Comparison of ENCODE assay signal across 11 mouse cellular contexts in the genomic region with DNA sequence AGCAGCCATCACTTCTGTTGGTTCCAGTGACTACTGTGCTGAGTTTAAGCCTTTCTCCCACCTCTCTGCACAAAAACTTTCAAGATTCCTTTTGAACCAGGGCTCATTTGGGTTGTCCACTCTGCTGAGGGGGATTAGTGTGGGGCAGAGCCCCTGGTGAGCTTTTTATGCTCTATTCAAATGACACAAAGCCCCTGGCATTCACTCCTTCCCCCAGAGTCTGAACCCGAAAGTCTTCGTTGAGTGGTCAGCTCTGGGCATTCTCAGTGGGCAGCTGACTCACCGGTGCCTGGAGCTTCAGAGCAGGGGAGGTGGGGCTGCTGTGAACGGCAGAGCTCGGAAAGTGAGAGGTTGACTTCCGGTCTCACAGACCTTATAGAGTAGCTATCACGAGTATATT. TPM values are rescaled to one million over a fixed set of nuclear protein-coding genes. Genes with fewer than 3 reads are reported as not detected.
DNase-seq lines count a peak whose midpoint lies in the region; ATAC-seq lines count a peak whose summit lies in the region.
"Had no signal": no experiment of that assay in that cellular context is flagged by ENCODE, and none has a peak within 500 bp of the region (broad histone marks: within the 10 kb centered on the region; RNA-seq: fewer than 3 reads in every experiment).

No protein-coding gene starts in this region.

- no peaks in the 10 kb centered on the region for H3K27me3 ChIP-seq in neural tube, embryonic 11.5 days (ENCODE audit: control insufficient read depth, insufficient read depth, low read length)
- H3K27me3 ChIP-seq in neural tube, embryonic 15.5 days (replicated peaks): no peaks in the 10 kb centered on the region
- no peaks in the 10 kb centered on the region for H3K27me3 ChIP-seq in embryonic facial prominence, embryonic 11.5 days (ENCODE audit: control insufficient read depth, insufficient read depth, low read length)
- no peaks in the 10 kb centered on the region for H3K27me3 ChIP-seq in hindbrain, embryonic 16.5 days (replicated peaks; ENCODE audit: control insufficient read depth, insufficient read depth, low read length)

- H3K9me3 ChIP-seq in neural tube, embryonic 11.5 days (ENCODE audit: control insufficient read depth, low read length): no peaks in the 10 kb centered on the region
- no peaks in the 10 kb centered on the region for H3K9me3 ChIP-seq in neural tube, embryonic 15.5 days (replicated peaks)
- no peaks in the 10 kb centered on the region for H3K9me3 ChIP-seq in embryonic facial prominence, embryonic 11.5 days (replicated peaks; ENCODE audit: control insufficient read depth, low read length)
- H3K9me3 ChIP-seq in hindbrain, embryonic 16.5 days (ENCODE audit: control insufficient read depth, low read length): no peaks in the 10 kb centered on the region
- H3K9me3 ChIP-seq: G1E had no signal

- no peak overlapping the region for H3K4me2 ChIP-seq in neural tube, embryonic 11.5 days (ENCODE audit: low read depth)
- no peak overlapping the region for H3K4me2 ChIP-seq in neural tube, embryonic 15.5 days
- no peak overlapping the region for H3K4me2 ChIP-seq in embryonic facial prominence, embryonic 11.5 days (ENCODE audit: low read depth, low read length)
- H3K4me2 ChIP-seq in hindbrain, embryonic 16.5 days (ENCODE audit: low read length): no peak overlapping the region

- H3K27ac ChIP-seq in neural tube, embryonic 11.5 days (ENCODE audit: low read depth, low read length): no peak overlapping the region
- no peak overlapping the region for H3K27ac ChIP-seq in neural tube, embryonic 15.5 days (replicated peaks)
- H3K27ac ChIP-seq in embryonic facial prominence, embryonic 11.5 days (replicated peaks; ENCODE audit: low read depth, low read length): no peak overlapping the region
- peak overlapping the region; percentile 3; the same call in 1 of the 2 replicates for H3K27ac ChIP-seq in hindbrain, embryonic 16.5 days (ENCODE audit: low read depth, low read length)

- WGBS in neural tube, embryonic 11.5 days: 6% methylated on average over 7 of the region's 7 CpGs
- 5% methylated on average over 7 of the region's 7 CpGs for WGBS in neural tube, embryonic 15.5 days
- WGBS in embryonic facial prominence, embryonic 11.5 days: 3% methylated on average over 7 of the region's 7 CpGs
- WGBS in hindbrain, embryonic 16.5 days: 2% methylated on average over 7 of the region's 7 CpGs

- ATAC-seq in neural tube, embryonic 11.5 days (ENCODE audit: insufficient read depth, low FRiP score, low TSS enrichment): peak; percentile 61
- no peak for ATAC-seq in neural tube, embryonic 15.5 days (ENCODE audit: low FRiP score)
- 0 out of 2 replicates have a peak, but pooled peaks have one; percentile 29 for ATAC-seq in embryonic facial prominence, embryonic 11.5 days (replicated peaks; ENCODE audit: insufficient number of reproducible peaks, low FRiP score, low TSS enrichment, low read depth)
- ATAC-seq in hindbrain, embryonic 16.5 days: peak; percentile 40; the same call in 1 of the 2 replicates

- DNase-seq in neural tube, embryonic 11.5 days (ENCODE audit: low spot score): peak; percentile 30
- peak; percentile 17 for DNase-seq in embryonic facial prominence, embryonic 11.5 days (ENCODE audit: low spot score)
- DNase-seq in yolk sac, embryonic 10.5 days (ENCODE audit: low spot score): peak; percentile 40
- DNase-seq in adrenal gland, adult 18-20 months (ENCODE audit: low spot score in 2 of 2): no peak
- DNase-seq in B cell, adult 2 months: no peak
- DNase-seq in right cerebral cortex, postnatal 36 days (ENCODE audit: low spot score in 2 of 2): no peak
- DNase-seq: adrenal gland, postnatal 25 days; cerebellum, adult 9-10 months had no signal

- no peak overlapping the region for H3K9ac ChIP-seq in neural tube, embryonic 11.5 days (ENCODE audit: low read length)
- no peak overlapping the region for H3K9ac ChIP-seq in neural tube, embryonic 15.5 days (replicated peaks)
- no peak overlapping the region for H3K9ac ChIP-seq in embryonic facial prominence, embryonic 11.5 days (replicated peaks; ENCODE audit: low read length)
- no peak overlapping the region for H3K9ac ChIP-seq in hindbrain, embryonic 16.5 days (ENCODE audit: low read depth, low read length)

- no peaks in the 10 kb centered on the region for H3K36me3 ChIP-seq in neural tube, embryonic 11.5 days (ENCODE audit: control insufficient read depth, insufficient read depth, low read length)
- no peaks in the 10 kb centered on the region for H3K36me3 ChIP-seq in neural tube, embryonic 15.5 days
- no peaks in the 10 kb centered on the region for H3K36me3 ChIP-seq in embryonic facial prominence, embryonic 11.5 days (replicated peaks; ENCODE audit: control insufficient read depth, insufficient read depth, low read depth, low read length)
- no peaks in the 10 kb centered on the region for H3K36me3 ChIP-seq in hindbrain, embryonic 16.5 days (ENCODE audit: control insufficient read depth, insufficient read depth, low read length)
- H3K36me3 ChIP-seq: G1E had no signal

- H3K4me3 ChIP-seq in neural tube, embryonic 11.5 days (ENCODE audit: low read depth, low read length): no peak overlapping the region
- H3K4me3 ChIP-seq in neural tube, embryonic 15.5 days (replicated peaks): no peak overlapping the region
- H3K4me3 ChIP-seq in embryonic facial prominence, embryonic 11.5 days (ENCODE audit: low read depth, low read length): no peak overlapping the region
- H3K4me3 ChIP-seq in hindbrain, embryonic 16.5 days (ENCODE audit: low read length): no peak overlapping the region

- H3K4me1 ChIP-seq in neural tube, embryonic 11.5 days (ENCODE audit: control insufficient read depth, insufficient read depth, low read length): peaks cover 4% of the 10 kb centered on the region
- H3K4me1 ChIP-seq in neural tube, embryonic 15.5 days: peaks cover 17% of the 10 kb centered on the region
- H3K4me1 ChIP-seq in embryonic facial prominence, embryonic 11.5 days (ENCODE audit: control insufficient read depth, insufficient read depth, low read length): no peaks in the 10 kb centered on the region
- H3K4me1 ChIP-seq in hindbrain, embryonic 16.5 days (ENCODE audit: control insufficient read depth, insufficient read depth, low read depth, low read length): peaks cover 10% of the 10 kb centered on the region

RNA-seq across cellular contexts. Expression of a gene that starts 33.7 kb away (rescaled TPM):
- 10.5 and 11.8 TPM in 2 replicates for polyA plus RNA-seq in neural tube, embryonic 11.5 days (2014; fragmentation: Nextera tagmentation; extraction: Ambion mirVana)
- polyA plus RNA-seq in neural tube, embryonic 15.5 days (2015; fragmentation: Nextera tagmentation; extraction: Ambion mirVana): 38.1 and 43.5 TPM in 2 replicates
- 6.4 and 6.7 TPM in 2 replicates for polyA plus RNA-seq in embryonic facial prominence, embryonic 11.5 days (2014; fragmentation: Nextera tagmentation; extraction: Ambion mirVana)
- 37.7 and 41.2 TPM in 2 replicates for polyA plus RNA-seq in hindbrain, embryonic 16.5 days (2015; fragmentation: Nextera tagmentation; extraction: Ambion mirVana)
- 10 to 100 TPM in 1 of 2 experiments, 1 to 10 TPM in 1; 9.8 to 10.3 TPM for total RNA-seq in adrenal gland, adult 18-20 months (2021)
- polyA plus RNA-seq: G1E had no signal

Comparison
In these comparisons a context has a peak if more than half of its experiments do, and no peak if none do; other contexts are left out.
1. DNase-seq: peak in neural tube, embryonic 11.5 days (single experiment), embryonic facial prominence, embryonic 11.5 days (single experiment) and yolk sac, embryonic 10.5 days (single experiment); none in adrenal gland, adult 18-20 months (0 of 2), B cell, adult 2 months (0 of 2) and right cerebral cortex, postnatal 36 days (0 of 2).